Mouse (Mus musculus) brain, embryonic 14.5 days (tissue): ENCODE data around the gene Amigo3.

ENCODE experiments used
- CTCF ChIP-seq: fragments of 200-500 bp; IDR thresholded peaks from 2 replicates; pipeline ENCODE4 v1.5.1; 2012; ENCODE audit warnings: inconsistent platforms, mild to moderate bottlenecking, moderate library complexity, borderline replicate concordance; ENCODE audit not compliant: insufficient read depth, insufficient read length; ENCODE audit errors: extremely low read depth
- POLR2A ChIP-seq: fragments of 200-500 bp; IDR thresholded peaks from 2 replicates; pipeline ENCODE4 v1.6.1; 2012; ENCODE audit warnings: mild to moderate bottlenecking, inconsistent platforms, borderline replicate concordance; ENCODE audit not compliant: poor library complexity, insufficient read depth, insufficient read length, severe bottlenecking; ENCODE audit errors: extremely low read depth

DNA sequence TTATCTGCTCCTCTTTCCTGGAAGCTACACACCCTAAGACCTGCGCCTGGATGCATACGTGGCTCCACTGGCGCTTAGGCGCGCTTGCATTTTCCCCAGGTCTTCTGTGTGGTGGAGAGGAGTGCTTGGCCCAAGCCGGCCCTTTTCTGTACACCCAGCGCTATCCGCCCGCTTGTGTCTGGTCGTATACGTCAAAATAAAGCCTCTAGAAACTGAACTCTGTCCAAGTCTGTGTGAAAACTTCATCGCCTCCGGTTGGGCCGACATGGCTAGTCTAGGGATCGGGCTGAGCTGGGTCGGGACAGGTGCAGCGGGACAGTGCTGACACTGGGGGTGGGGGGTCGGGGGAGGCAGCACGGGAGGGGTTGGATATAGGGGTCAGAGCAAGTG lies 4.4 kb upstream of the Amigo3 start:
- TF ChIP-seq CTCF (no peak), POLR2A (no peak)
